Mouse (Mus musculus): ENCODE data around the gene Srcap.
"Not testable (repeated sequence)": the region's sequence is repeated elsewhere in the genome, so short reads cannot be mapped to it uniquely, and the experiment has no call there.

The Srcap gene

GRCm38 (mm10) chr7:127491846-127492245 is 19.9 kb upstream of the Srcap start:
- DNase-seq = no peak

GRCm38 (mm10) chr7:127494648-127495047 is 17.1 kb upstream of the Srcap start:
- DNase-seq = no peak

GRCm38 (mm10) chr7:127497382-127497781 is 14.4 kb upstream of the Srcap start:
- no peak for DNase-seq

- DNase-seq = peak; percentile 47
Observed at GRCm38 (mm10) chr7:127498407-127498806, 13.4 kb upstream of the Srcap start.

GRCm38 (mm10) chr7:127508291-127508690 is 3.5 kb upstream of the Srcap start:
- no peak for DNase-seq

- DNase-seq = not testable (repeated sequence)
Observed at GRCm38 (mm10) chr7:127509830-127510229, 2.0 kb upstream of the Srcap start.

GRCm38 (mm10) chr7:127511241-127511640 is 542 bp upstream of the Srcap start:
- DNase-seq = peak; percentile 16

GRCm38 (mm10) chr7:127512231-127513015 is 640 bp downstream of the Srcap start:
- peak; percentile 91 for DNase-seq

GRCm38 (mm10) chr7:127513016-127513390 is 1.2 kb downstream of the Srcap start:
- no peak for DNase-seq

GRCm38 (mm10) chr7:127513781-127514180 is 2.0 kb downstream of the Srcap start:
- no peak for DNase-seq

GRCm38 (mm10) chr7:127515846-127516245 is 4.1 kb downstream of the Srcap start:
- no peak for DNase-seq

- no peak for DNase-seq
Observed at GRCm38 (mm10) chr7:127516344-127516743, 4.6 kb downstream of the Srcap start.

GRCm38 (mm10) chr7:127519284-127519683 is 7.5 kb downstream of the Srcap start, which contains the start of gene Gm42715:
Gene Gm42715 (plus strand): TSS chr7:127519584.
- no peak for DNase-seq

GRCm38 (mm10) chr7:127541671-127542070 is 29.9 kb downstream of the Srcap start:
- no peak for DNase-seq

GRCm38 (mm10) chr7:127549116-127549835 is 37.5 kb downstream of the Srcap start:
- DNase-seq = peak; percentile 53

GRCm38 (mm10) chr7:127551558-127551957 is 39.8 kb downstream of the Srcap start:
- no peak for DNase-seq

GRCm38 (mm10) chr7:127560580-127560979 is 48.8 kb downstream of the Srcap start:
- DNase-seq = no peak

GRCm38 (mm10) chr7:127561340-127561858 is 49.6 kb downstream of the Srcap start, which contains the start of gene Tmem265:
Gene Tmem265 (plus strand): TSS chr7:127561390.
- DNase-seq = no peak

- peak; percentile 23 for DNase-seq
Observed at GRCm38 (mm10) chr7:127564381-127565150, 52.8 kb downstream of the Srcap start.

GRCm38 (mm10) chr7:127572895-127573471 is 61.2 kb downstream of the Srcap start, which contains the start of gene Phkg2:
Gene Phkg2 (plus strand): TSS chr7:127573340.
- peak; percentile 87 for DNase-seq

GRCm38 (mm10) chr7:127573503-127574008 is 61.8 kb downstream of the Srcap start:
- DNase-seq = peak; percentile 15

GRCm38 (mm10) chr7:127574115-127574514 is 62.3 kb downstream of the Srcap start:
- DNase-seq = no peak
